Mouse (Mus musculus) megakaryocyte, embryonic 14.5 days (primary cell): ENCODE data around the gene Kif5c.

Experiments used
- FLI1 ChIP-seq: IDR thresholded peaks from 2 replicates; pipeline ENCODE4 v1.6.1; 2012; ENCODE audit warnings: low read length, inconsistent platforms, mixed read lengths
- GATA1 ChIP-seq: IDR thresholded peaks from 3 replicates; pipeline ENCODE4 v1.6.1; 2012; ENCODE audit warnings: mixed read lengths, low read length, inconsistent platforms, borderline replicate concordance

GRCm38 (mm10) chr2:49694727-49695126 is 75.6 kb downstream of the Kif5c start:
- TF ChIP-seq GATA1: no peak
- TF ChIP-seq FLI1: no peak
